Mouse (Mus musculus) central nervous system, embryonic 14 days (tissue): Measurements from ENCODE around the gene Aldoart2. TPM values are rescaled to one million over a fixed set of nuclear protein-coding genes. Genes with fewer than 3 reads are reported as not detected.

Experiments used
- polyA plus RNA-seq: library from polyadenylated mRNA; depleted of rRNA; stranded (reverse); fragments of >200 nt; gene quantifications from 2 replicates; pipeline ENCODE4 v1.2.3, GENCODE M21; 2012; rRNA removed

Gene Aldoart2
- 0.04 TPM in 1 of 2 replicates, not detected in the other for polyA plus RNA-seq

DNA sequence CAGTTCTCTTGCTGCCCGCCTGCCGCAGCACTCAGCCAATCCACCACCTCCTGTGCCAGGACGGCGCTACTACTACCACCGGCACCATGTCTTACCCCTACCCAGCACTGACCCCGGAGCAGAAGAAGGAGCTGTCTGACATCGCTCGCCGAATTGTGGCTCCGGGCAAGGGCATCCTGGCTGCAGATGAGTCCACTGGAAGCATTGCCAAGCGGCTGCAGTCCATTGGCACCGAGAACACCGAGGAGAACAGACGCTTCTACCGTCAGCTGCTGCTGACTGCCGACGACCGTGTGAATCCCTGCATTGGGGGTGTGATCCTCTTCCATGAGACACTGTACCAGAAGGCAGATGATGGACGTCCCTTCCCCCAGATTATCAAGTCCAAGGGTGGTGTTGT lies at the start of gene Aldoart2:
Aldoart2 (plus strand) TSS at position 34 of the 400 bp plus-strand sequence.

DNA sequence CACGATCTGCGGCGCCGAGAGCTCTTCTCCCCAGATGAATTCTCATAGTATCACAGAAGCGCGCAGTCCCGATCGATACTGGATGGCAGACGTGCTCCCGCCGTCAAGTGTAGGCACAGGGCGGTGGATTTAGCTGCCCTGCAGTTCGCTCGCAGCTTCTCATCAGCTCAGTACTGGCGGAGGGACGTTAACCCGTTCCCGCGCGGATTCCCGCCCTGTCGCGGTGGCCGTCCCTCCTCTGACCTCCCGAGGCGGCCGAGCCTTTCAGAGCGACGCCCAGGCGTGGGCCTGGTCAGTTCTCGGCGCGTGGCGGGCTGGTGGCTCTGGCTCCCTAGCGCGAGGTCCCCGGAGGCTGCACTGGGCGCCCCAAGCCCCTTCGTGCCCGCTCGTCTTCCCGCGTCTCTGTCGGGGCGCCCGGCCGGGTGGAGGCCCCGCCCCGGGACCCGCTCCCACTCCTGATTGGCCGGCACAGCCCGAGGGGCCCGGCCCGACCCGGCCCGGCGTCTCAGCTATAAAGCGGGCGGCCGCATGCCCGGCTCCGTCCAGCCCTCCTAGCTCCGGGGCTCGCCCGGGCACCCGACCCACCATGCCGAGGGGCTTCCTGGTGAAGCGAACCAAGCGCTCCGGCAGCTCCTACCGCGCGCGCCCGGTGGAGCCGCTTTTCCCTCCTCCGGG lies 34.0 kb downstream of the Aldoart2 start, which contains the start of gene Insm2:
Insm2 (plus strand) TSS at position 541 of the 675 bp plus-strand sequence.

Other genes starting within 250 kb of the Aldoart2 start
- gene Psma6, start 181.0 kb upstream of the Aldoart2 start, polyA plus RNA-seq = 179 and 213 TPM in 2 replicates
- 36.7 and 41.0 TPM in 2 replicates for gene Nfkbia, start 72.6 kb upstream of the Aldoart2 start, polyA plus RNA-seq
- gene Insm2, start 34.2 kb downstream of the Aldoart2 start, polyA plus RNA-seq = 1.3 and 1.4 TPM in 2 replicates